Mouse (Mus musculus) liver, embryonic 16.5 days (tissue): Measurements from ENCODE around the gene Nrxn1. TPM values are rescaled to one million over a fixed set of nuclear protein-coding genes. Genes with fewer than 3 reads are reported as not detected.

Experiments used
- ATAC-seq: fragments of 200-750 bp; cut with Nextera tagmentation; 2 replicates; pipeline ENCODE4 v1.8.0; 2017; ENCODE audit warnings: low read depth, mild to moderate bottlenecking, moderate number of reproducible peaks, moderate library complexity
- H3K27ac ChIP-seq: fragments of 300-500 bp; sonication (generic); 2 replicates; pipeline ENCODE4 v1.5.1; 2014; ENCODE audit warnings: mild to moderate bottlenecking, low read length
- H3K27me3 ChIP-seq: fragments of 300-500 bp; sonication (generic); 2 replicates; pipeline ENCODE4 v1.6.1; 2014; ENCODE audit warnings: low read depth, low read length, mixed read lengths; ENCODE audit not compliant: control insufficient read depth, insufficient read depth
- H3K36me3 ChIP-seq: fragments of 300-500 bp; sonication (generic); 2 replicates; pipeline ENCODE4 v1.6.1; 2014; ENCODE audit warnings: mild to moderate bottlenecking; ENCODE audit not compliant: control insufficient read depth, insufficient read depth
- H3K4me1 ChIP-seq: fragments of 300-500 bp; sonication (generic); 2 replicates; pipeline ENCODE4 v1.6.1; 2014; ENCODE audit warnings: low read depth, low read length, mixed read lengths; ENCODE audit not compliant: control insufficient read depth
- H3K4me2 ChIP-seq: fragments of 300-500 bp; sonication (generic); 2 replicates; pipeline ENCODE4 v1.6.1; 2014; ENCODE audit warnings: low read depth, low read length, mixed read lengths
- H3K4me3 ChIP-seq: fragments of 300-500 bp; sonication (generic); 2 replicates; pipeline ENCODE4 v1.5.1; 2014; ENCODE audit warnings: low read depth, mild to moderate bottlenecking, low read length
- H3K9ac ChIP-seq: fragments of 300-500 bp; sonication (generic); 2 replicates; pipeline ENCODE4 v1.6.1; 2014; ENCODE audit warnings: low read depth, low read length
- H3K9me3 ChIP-seq: fragments of 300-500 bp; sonication (generic); replicated peaks from 2 replicates; pipeline ENCODE4 v1.6.1; 2016; ENCODE audit warnings: low read length; ENCODE audit not compliant: control insufficient read depth
- WGBS: fragments of 180-500 bp; shearing (Covaris S2); extraction: QIAGEN DNeasy Blood & Tissue Kit; methylation state at CpG from one replicate; pipeline ENCODE4 v1.1.7; 2014; ENCODE audit not compliant: insufficient replicate concordance; 5-methylcytosine and 5-hydroxymethylcytosine counted together
- polyA plus RNA-seq: library from polyadenylated mRNA; unstranded; fragments of >200 nt; fragmentation: Nextera tagmentation; extraction: Ambion mirVana; gene quantifications from 2 replicates; pipeline ENCODE4 v1.2.1, GENCODE M21; 2015

Nrxn1 gene
- polyA plus RNA-seq, 1 experiment from 2014 or later: 0.22 TPM

GRCm38 (mm10) chr17:90676676-90677075, 416.2 kb downstream of the Nrxn1 start:
- no peak overlapping the region for H3K27ac ChIP-seq
- no peaks in the 10 kb centered on the region for H3K9me3 ChIP-seq
- no peaks in the 10 kb centered on the region for H3K4me1 ChIP-seq
- H3K4me3 ChIP-seq: no peak overlapping the region
- ATAC-seq: no peak
- 50% methylated on average over 2 of the region's 2 CpGs for WGBS
- no peaks in the 10 kb centered on the region for H3K36me3 ChIP-seq
- no peaks in the 10 kb centered on the region for H3K27me3 ChIP-seq
- no peak overlapping the region for H3K9ac ChIP-seq
- H3K4me2 ChIP-seq: no peak overlapping the region

GRCm38 (mm10) chr17:90662318-90662717, 430.6 kb downstream of the Nrxn1 start:
- Histone ChIP-seq H3K27me3 (no peaks in the 10 kb centered on the region), H3K4me1 (no peaks in the 10 kb centered on the region), H3K27ac (no peak overlapping the region), H3K4me3 (no peak overlapping the region), H3K9me3 (no peaks in the 10 kb centered on the region), H3K9ac (no peak overlapping the region), H3K4me2 (no peak overlapping the region), H3K36me3 (no peaks in the 10 kb centered on the region)
- WGBS: 49% methylated on average over 2 of the region's 2 CpGs
- ATAC-seq: no peak

GRCm38 (mm10) chr17:90654506-90654905, 438.4 kb downstream of the Nrxn1 start:
- WGBS: 36% methylated on average over 1 of the region's 1 CpGs

GRCm38 (mm10) chr17:90653347-90653746, 439.5 kb downstream of the Nrxn1 start:
- WGBS: 45% methylated on average over 2 of the region's 2 CpGs
- H3K27ac ChIP-seq: no peak overlapping the region
- H3K4me3 ChIP-seq: no peak overlapping the region
- H3K4me2 ChIP-seq: no peak overlapping the region
- H3K27me3 ChIP-seq: no peaks in the 10 kb centered on the region
- H3K36me3 ChIP-seq: no peaks in the 10 kb centered on the region
- no peak for ATAC-seq
- no peaks in the 10 kb centered on the region for H3K4me1 ChIP-seq
- no peak overlapping the region for H3K9ac ChIP-seq
- H3K9me3 ChIP-seq: no peaks in the 10 kb centered on the region

More at GRCm38 (mm10) chr17:90654506-90654905, 438.4 kb downstream of the Nrxn1 start:
- no peak overlapping the region for H3K4me2 ChIP-seq
- no peaks in the 10 kb centered on the region for H3K4me1 ChIP-seq
- no peaks in the 10 kb centered on the region for H3K27me3 ChIP-seq
- no peaks in the 10 kb centered on the region for H3K36me3 ChIP-seq
- no peak overlapping the region for H3K4me3 ChIP-seq
- H3K27ac ChIP-seq: no peak overlapping the region
- H3K9me3 ChIP-seq: no peaks in the 10 kb centered on the region
- no peak overlapping the region for H3K9ac ChIP-seq
- ATAC-seq: no peak

GRCm38 (mm10) chr17:90650279-90650678, 442.6 kb downstream of the Nrxn1 start:
- Histone ChIP-seq H3K9ac (no peak overlapping the region), H3K4me2 (no peak overlapping the region), H3K9me3 (no peaks in the 10 kb centered on the region), H3K27ac (no peak overlapping the region), H3K36me3 (no peaks in the 10 kb centered on the region), H3K4me3 (no peak overlapping the region), H3K4me1 (no peaks in the 10 kb centered on the region), H3K27me3 (no peaks in the 10 kb centered on the region)
- 52% methylated on average over 1 of the region's 1 CpGs for WGBS
- ATAC-seq: no peak

GRCm38 (mm10) chr17:90638970-90639524, 453.8 kb downstream of the Nrxn1 start:
- Histone ChIP-seq H3K4me2 (no peak overlapping the region), H3K9me3 (no peaks in the 10 kb centered on the region), H3K4me1 (no peaks in the 10 kb centered on the region), H3K27ac (no peak overlapping the region), H3K4me3 (no peak overlapping the region), H3K27me3 (no peaks in the 10 kb centered on the region), H3K36me3 (no peaks in the 10 kb centered on the region), H3K9ac (no peak overlapping the region)
- 49% methylated on average over 2 of the region's 2 CpGs for WGBS
- no peak for ATAC-seq

- Histone ChIP-seq H3K4me1 (no peaks in the 10 kb centered on the region), H3K4me3 (no peak overlapping the region), H3K4me2 (no peak overlapping the region), H3K9ac (no peak overlapping the region), H3K36me3 (no peaks in the 10 kb centered on the region), H3K9me3 (no peaks in the 10 kb centered on the region), H3K27ac (no peak overlapping the region), H3K27me3 (no peaks in the 10 kb centered on the region)
- no peak for ATAC-seq
- 67% methylated on average over 4 of the region's 4 CpGs for WGBS
Measured at GRCm38 (mm10) chr17:90638183-90638727, 454.6 kb downstream of the Nrxn1 start.

GRCm38 (mm10) chr17:90631371-90631770, 461.5 kb downstream of the Nrxn1 start:
- Histone ChIP-seq H3K4me2 (no peak overlapping the region), H3K4me3 (no peak overlapping the region), H3K4me1 (no peaks in the 10 kb centered on the region), H3K9ac (no peak overlapping the region), H3K27ac (no peak overlapping the region), H3K27me3 (no peaks in the 10 kb centered on the region), H3K36me3 (no peaks in the 10 kb centered on the region), H3K9me3 (no peaks in the 10 kb centered on the region)
- WGBS: 57% methylated on average over 2 of the region's 2 CpGs
- no peak for ATAC-seq

- Histone ChIP-seq H3K9me3 (no peaks in the 10 kb centered on the region), H3K27me3 (no peaks in the 10 kb centered on the region), H3K36me3 (no peaks in the 10 kb centered on the region), H3K4me3 (no peak overlapping the region), H3K27ac (no peak overlapping the region), H3K4me2 (no peak overlapping the region), H3K4me1 (no peaks in the 10 kb centered on the region), H3K9ac (no peak overlapping the region)
- 61% methylated on average over 13 of the region's 13 CpGs for WGBS
- no peak for ATAC-seq
Measured at GRCm38 (mm10) chr17:90629851-90630250, 463.0 kb downstream of the Nrxn1 start.
